Mouse (Mus musculus) intestine, embryonic 14.5 days (tissue): ENCODE measurements around the gene Abhd4. TPM values are rescaled to one million over a fixed set of nuclear protein-coding genes. Genes with fewer than 3 reads are reported as not detected.

ENCODE experiments used
- ATAC-seq: fragments of 200-750 bp; cut with Nextera tagmentation; replicated peaks from 2 replicates; pipeline ENCODE4 v1.8.0; 2017; ENCODE audit warnings: low read depth, moderate number of reproducible peaks, moderate TSS enrichment, moderate library complexity; ENCODE audit not compliant: low FRiP score, low TSS enrichment
- DNase-seq: peaks from one replicate; pipeline ENCODE4 v3.0.0-alpha.2; 2018; ENCODE audit warnings: low spot score
- H3K27ac ChIP-seq: fragments of 300-500 bp; sonication (generic); 2 replicates; pipeline ENCODE4 v1.5.1; 2014; ENCODE audit warnings: low read depth, mild to moderate bottlenecking, control low read depth
- H3K27me3 ChIP-seq: fragments of 300-500 bp; sonication (generic); replicated peaks from 2 replicates; pipeline ENCODE4 v1.6.1; 2014; ENCODE audit warnings: low read length, control low read depth; ENCODE audit not compliant: control insufficient read depth, insufficient read depth
- H3K36me3 ChIP-seq: fragments of 300-500 bp; sonication (generic); 2 replicates; pipeline ENCODE4 v1.6.1; 2014; ENCODE audit warnings: low read length, control low read depth; ENCODE audit not compliant: control insufficient read depth, insufficient read depth
- H3K4me1 ChIP-seq: fragments of 300-500 bp; sonication (generic); replicated peaks from 2 replicates; pipeline ENCODE4 v1.6.1; 2014; ENCODE audit warnings: low read length, control low read depth, mixed read lengths; ENCODE audit not compliant: control insufficient read depth, insufficient read depth
- H3K4me2 ChIP-seq: fragments of 300-500 bp; sonication (generic); 2 replicates; pipeline ENCODE4 v1.6.1; 2014; ENCODE audit warnings: low read length
- H3K4me3 ChIP-seq: fragments of 300-500 bp; sonication (generic); 2 replicates; pipeline ENCODE4 v1.5.1; 2014; ENCODE audit warnings: low read depth, low read length, control low read depth, mixed read lengths
- H3K9ac ChIP-seq: fragments of 300-500 bp; sonication (generic); 2 replicates; pipeline ENCODE4 v1.6.1; 2014; ENCODE audit warnings: mild to moderate bottlenecking, low read length
- H3K9me3 ChIP-seq: fragments of 300-500 bp; sonication (generic); 2 replicates; pipeline ENCODE4 v1.6.1; 2016; ENCODE audit warnings: low read length, control low read depth; ENCODE audit not compliant: control insufficient read depth
- WGBS: fragments of 180-500 bp; shearing (Covaris S2); extraction: QIAGEN DNeasy Blood & Tissue Kit; methylation state at CpG from one replicate; pipeline ENCODE4 v1.1.7; 2014; 5-methylcytosine and 5-hydroxymethylcytosine counted together
- polyA plus RNA-seq: library from polyadenylated mRNA; unstranded; fragments of >200 nt; fragmentation: Nextera tagmentation; extraction: Ambion mirVana; gene quantifications from 2 replicates; pipeline ENCODE4 v1.2.1, GENCODE M21; 2014

The Abhd4 gene
- polyA plus RNA-seq, 1 experiment from 2014 or later: 46.9 TPM

- 0 out of 2 replicates have a peak overlapping the region, but pooled peaks have one; percentile 60 for H3K4me3 ChIP-seq
- H3K27me3 ChIP-seq: no peaks in the 10 kb centered on the region
- ATAC-seq: no peak
- H3K36me3 ChIP-seq: peaks cover 6% of the 10 kb centered on the region
- DNase-seq: no peak
- H3K4me1 ChIP-seq: peaks cover 21% of the 10 kb centered on the region
- 68% methylated on average over 7 of the region's 7 CpGs for WGBS
- no peak overlapping the region for H3K27ac ChIP-seq
- H3K9ac ChIP-seq: no peak overlapping the region
- peak overlapping the region; percentile 90 for H3K4me2 ChIP-seq
- no peaks in the 10 kb centered on the region for H3K9me3 ChIP-seq
These were observed 4.2 kb downstream of the Abhd4 start for GRCm38 (mm10) chr14:54258131-54258670.

DNA sequence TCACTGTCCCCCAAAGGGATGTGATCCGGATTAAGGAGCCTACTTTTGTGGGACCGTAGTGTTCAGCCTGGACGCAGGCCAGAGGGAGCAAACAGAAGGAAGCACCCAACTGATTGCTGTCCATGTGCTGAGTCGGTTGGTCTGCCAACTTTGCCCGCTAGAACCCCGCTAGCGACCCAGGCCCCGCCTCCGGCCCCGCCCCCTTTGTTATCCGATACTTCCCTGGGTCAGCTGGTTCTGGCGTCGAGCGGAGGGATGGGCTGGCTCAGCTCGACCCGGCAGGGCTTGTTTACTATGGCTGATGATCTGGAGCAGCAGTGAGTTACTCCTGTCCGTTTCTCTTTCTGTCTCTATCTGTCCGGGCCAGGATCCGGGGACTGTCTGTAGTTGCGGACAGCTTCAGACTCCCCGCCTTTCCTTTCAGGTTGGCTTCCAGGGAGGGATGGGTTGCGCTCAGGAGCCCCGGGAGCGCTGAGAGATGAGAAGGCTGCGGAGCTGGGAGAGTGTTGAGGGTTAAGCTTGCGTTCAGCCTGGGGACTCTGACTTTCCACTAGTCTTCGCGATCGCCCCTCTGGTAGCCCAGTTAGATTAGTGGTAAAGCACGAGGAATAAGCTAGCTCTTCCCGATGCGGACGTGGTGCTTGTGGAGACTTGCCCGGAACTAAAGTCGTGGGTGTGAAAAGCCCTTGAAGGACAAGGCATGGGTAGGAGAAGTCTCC lies 5.2 kb downstream of the Abhd4 start:
- ATAC-seq (peak; percentile 94), DNase-seq (peak; percentile 98)
- Histone ChIP-seq H3K27ac (peak overlapping the region; percentile 73), H3K36me3 (peaks cover 13% of the 10 kb centered on the region), H3K9me3 (no peaks in the 10 kb centered on the region), H3K27me3 (no peaks in the 10 kb centered on the region), H3K9ac (peak overlapping the region; percentile 65), H3K4me1 (peaks cover 21% of the 10 kb centered on the region), H3K4me2 (peak overlapping the region; percentile 90), H3K4me3 (peak overlapping the region; percentile 60)
- under 1% methylated on average over 35 of the region's 35 CpGs for WGBS

DNA sequence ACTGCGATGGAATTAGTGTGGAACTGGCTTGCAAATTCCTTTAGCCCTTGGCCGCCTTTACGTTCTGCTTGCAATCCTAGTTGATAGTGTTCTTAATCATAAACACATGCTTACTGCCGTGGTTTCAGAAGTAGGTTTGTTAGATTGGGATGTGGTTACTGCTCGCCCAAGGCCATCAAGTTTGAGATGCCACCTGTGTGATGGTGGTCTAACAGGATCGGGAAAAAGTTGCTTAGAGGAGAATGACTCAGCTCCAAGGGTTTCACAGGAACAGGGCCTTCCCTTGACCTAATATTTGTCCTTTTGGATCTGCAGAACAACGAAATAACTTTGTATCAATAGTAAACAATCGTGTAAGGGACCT lies 5.7 kb downstream of the Abhd4 start:
- peaks cover 18% of the 10 kb centered on the region for H3K4me1 ChIP-seq
- no peaks in the 10 kb centered on the region for H3K27me3 ChIP-seq
- H3K4me3 ChIP-seq: peak overlapping the region; percentile 60
- DNase-seq (no peak), ATAC-seq (no peak)
- peak overlapping the region; percentile 90 for H3K4me2 ChIP-seq
- 19% methylated on average over 8 of the region's 8 CpGs for WGBS
- H3K36me3 ChIP-seq: peaks cover 18% of the 10 kb centered on the region
- H3K9me3 ChIP-seq: no peaks in the 10 kb centered on the region
- 0 out of 2 replicates have a peak overlapping the region, but pooled peaks have one; percentile 73 for H3K27ac ChIP-seq
- H3K9ac ChIP-seq: peak overlapping the region; percentile 65

DNA sequence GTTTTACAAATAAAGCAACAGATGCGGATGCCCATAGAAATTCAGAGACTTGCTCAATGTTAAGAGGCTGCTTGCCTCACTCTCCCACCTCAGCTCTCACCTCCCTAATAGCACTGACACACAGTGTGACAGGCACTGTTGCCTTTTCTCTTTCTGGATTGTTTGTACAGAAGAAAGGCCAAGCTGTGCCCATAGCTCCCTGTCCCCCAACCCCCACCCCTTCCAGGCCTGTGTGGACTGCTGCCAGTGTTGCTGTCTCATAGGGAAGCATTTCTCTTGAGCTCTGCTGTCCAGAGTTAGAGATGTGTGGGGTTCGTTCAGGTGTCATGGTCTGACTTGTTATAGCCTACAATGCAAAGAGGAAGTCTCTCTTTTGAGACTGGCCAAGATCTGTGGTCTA lies 6.2 kb downstream of the Abhd4 start:
- no peak overlapping the region for H3K27ac ChIP-seq
- no peaks in the 10 kb centered on the region for H3K9me3 ChIP-seq
- H3K36me3 ChIP-seq: peaks cover 19% of the 10 kb centered on the region
- no peaks in the 10 kb centered on the region for H3K27me3 ChIP-seq
- H3K9ac ChIP-seq: peak overlapping the region; percentile 65; the same call in 1 of the 2 replicates
- peak overlapping the region; percentile 90 for H3K4me2 ChIP-seq
- ATAC-seq: no peak
- WGBS: 70% methylated on average over 2 of the region's 2 CpGs
- peak; percentile 47 for DNase-seq
- peak overlapping the region; percentile 60; the same call in 1 of the 2 replicates for H3K4me3 ChIP-seq
- peaks cover 15% of the 10 kb centered on the region for H3K4me1 ChIP-seq

DNA sequence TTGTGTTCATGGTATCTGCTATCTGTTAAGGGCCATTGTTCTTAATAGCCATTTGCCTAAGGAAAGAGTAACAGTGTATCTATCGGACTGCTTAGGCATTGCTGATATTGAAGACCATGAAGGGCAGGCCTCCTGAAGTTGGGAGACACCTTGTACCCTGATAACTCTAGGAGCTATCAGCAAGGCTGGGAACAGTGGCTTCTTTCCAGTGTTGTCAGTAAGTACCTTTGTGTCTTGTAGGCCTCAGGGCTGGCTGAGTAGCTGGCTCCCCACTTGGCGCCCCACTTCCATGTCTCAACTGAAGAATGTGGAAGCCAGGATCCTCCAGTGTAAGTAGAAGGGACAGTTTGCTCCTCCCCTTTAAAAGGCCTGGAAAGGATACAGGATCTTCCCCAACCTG lies 7.4 kb downstream of the Abhd4 start:
- DNase-seq: peak; percentile 23
- ATAC-seq: no peak

GRCm38 (mm10) chr14:54262622-54263021 lies 8.6 kb downstream of the Abhd4 start:
- Histone ChIP-seq H3K27me3 (no peaks in the 10 kb centered on the region), H3K4me3 (no peak overlapping the region), H3K9me3 (no peaks in the 10 kb centered on the region), H3K27ac (no peak overlapping the region), H3K4me2 (no peak overlapping the region), H3K36me3 (peaks cover 37% of the 10 kb centered on the region), H3K9ac (no peak overlapping the region), H3K4me1 (peaks cover 15% of the 10 kb centered on the region)
- 89% methylated on average over 8 of the region's 8 CpGs for WGBS
- no peak for ATAC-seq
- peak; percentile 10 for DNase-seq

More for the DNA sequence above, 7.4 kb downstream of the Abhd4 start:
- Histone ChIP-seq H3K4me3 (no peak overlapping the region), H3K4me1 (peaks cover 15% of the 10 kb centered on the region), H3K9me3 (no peaks in the 10 kb centered on the region), H3K4me2 (no peak overlapping the region), H3K27me3 (no peaks in the 10 kb centered on the region), H3K36me3 (peaks cover 26% of the 10 kb centered on the region), H3K9ac (no peak overlapping the region), H3K27ac (no peak overlapping the region)
- 92% methylated on average over 2 of the region's 2 CpGs for WGBS

DNA sequence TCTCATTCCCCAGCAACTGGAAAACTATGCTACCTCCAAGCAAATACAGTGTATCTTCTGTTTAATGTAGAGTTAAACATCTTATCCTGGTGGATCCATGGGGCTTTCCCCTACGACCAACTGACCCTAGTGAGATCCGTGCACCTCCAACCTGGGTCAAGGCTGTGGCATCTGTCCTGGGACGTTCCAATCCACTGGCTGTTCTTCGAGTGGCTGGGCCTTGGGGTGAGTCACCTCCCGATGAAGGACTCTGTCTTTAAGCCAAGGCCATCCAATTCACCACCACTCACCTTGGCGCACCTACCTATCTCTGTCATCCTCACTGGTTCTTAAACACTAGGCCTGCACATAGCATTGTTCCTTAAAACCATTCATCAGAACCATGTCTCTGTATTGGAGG lies 9.1 kb downstream of the Abhd4 start:
- no peak overlapping the region for H3K9ac ChIP-seq
- H3K9me3 ChIP-seq: no peaks in the 10 kb centered on the region
- WGBS: 87% methylated on average over 6 of the region's 6 CpGs
- peak; percentile 20 for DNase-seq
- H3K4me3 ChIP-seq: no peak overlapping the region
- peaks cover 15% of the 10 kb centered on the region for H3K4me1 ChIP-seq
- no peak for ATAC-seq
- H3K27me3 ChIP-seq: no peaks in the 10 kb centered on the region
- H3K36me3 ChIP-seq: peaks cover 42% of the 10 kb centered on the region
- H3K27ac ChIP-seq: no peak overlapping the region
- no peak overlapping the region for H3K4me2 ChIP-seq

- Histone ChIP-seq H3K4me3 (no peak overlapping the region), H3K27ac (no peak overlapping the region)
- ATAC-seq: no peak
These were observed 10.2 kb downstream of the Abhd4 start for GRCm38 (mm10) chr14:54264231-54264630.

DNA sequence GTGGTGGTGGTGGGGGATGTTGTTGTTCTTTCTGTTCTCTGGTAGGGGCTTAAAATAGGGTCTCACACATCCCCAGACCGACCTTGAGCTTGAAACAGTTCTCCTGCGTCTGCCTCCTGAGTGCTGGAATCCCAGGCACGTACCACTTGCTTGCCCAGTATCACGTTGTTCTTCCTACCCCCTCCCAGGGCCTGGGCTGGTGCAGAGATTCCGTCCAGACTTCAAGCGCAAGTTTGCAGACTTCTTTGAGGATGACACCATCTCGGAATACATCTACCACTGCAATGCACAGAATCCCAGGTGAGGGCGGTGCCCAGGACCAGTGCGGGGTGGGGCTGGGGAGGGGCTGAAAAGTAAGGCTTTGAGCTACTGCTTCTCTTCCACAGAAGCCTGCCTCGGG lies 11.1 kb downstream of the Abhd4 start:
- 63% methylated on average over 10 of the region's 10 CpGs for WGBS
- Histone ChIP-seq H3K9ac (no peak overlapping the region), H3K9me3 (no peaks in the 10 kb centered on the region), H3K4me3 (no peak overlapping the region), H3K36me3 (peaks cover 49% of the 10 kb centered on the region), H3K4me2 (no peak overlapping the region), H3K27me3 (no peaks in the 10 kb centered on the region), H3K4me1 (peaks cover 4% of the 10 kb centered on the region), H3K27ac (no peak overlapping the region)
- ATAC-seq (no peak), DNase-seq (peak; percentile 25)

More at GRCm38 (mm10) chr14:54264231-54264630, 10.2 kb downstream of the Abhd4 start:
- H3K4me1 ChIP-seq: peaks cover 10% of the 10 kb centered on the region
- peaks cover 49% of the 10 kb centered on the region for H3K36me3 ChIP-seq
- H3K9me3 ChIP-seq: no peaks in the 10 kb centered on the region
- H3K27me3 ChIP-seq: no peaks in the 10 kb centered on the region
- H3K4me2 ChIP-seq: no peak overlapping the region
- no peak overlapping the region for H3K9ac ChIP-seq
- WGBS: 93% methylated on average over 7 of the region's 7 CpGs
- peak; percentile 46 for DNase-seq
